Mouse (Mus musculus) cerebellum, adult 2 months (tissue): ENCODE data around the gene Pyroxd1.

Source experiments
- CTCF ChIP-seq: fragments of 200-500 bp; IDR thresholded peaks from 2 replicates; pipeline ENCODE4 v1.5.1; 2011; ENCODE audit warnings: low read depth, mild to moderate bottlenecking, control low read depth, low read length, moderate library complexity, borderline replicate concordance; ENCODE audit not compliant: insufficient read depth
- POLR2A ChIP-seq: fragments of 200-500 bp; IDR thresholded peaks from 2 replicates; pipeline ENCODE4 v1.6.1; 2011; ENCODE audit warnings: low read length, control low read depth, borderline replicate concordance; ENCODE audit not compliant: insufficient read depth

DNA sequence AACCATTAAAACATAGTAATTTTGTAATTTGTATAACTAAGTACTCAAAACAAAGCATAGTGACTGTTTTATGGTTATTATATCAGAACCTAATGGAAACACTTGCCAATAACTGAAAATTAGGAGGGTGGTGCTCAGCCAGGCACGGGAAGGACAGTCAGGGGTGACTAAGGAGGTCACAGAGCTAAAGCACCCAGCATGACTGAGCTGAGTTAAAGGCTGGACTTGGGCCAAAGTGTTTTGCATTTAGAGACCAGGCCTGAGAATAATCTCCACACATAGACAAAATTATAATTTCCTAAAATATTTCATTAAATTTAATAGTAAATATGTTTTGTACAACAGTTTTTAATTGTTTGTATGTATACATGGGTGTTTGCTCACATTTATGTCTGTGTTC lies 31.6 kb downstream of the Pyroxd1 start:
- TF ChIP-seq CTCF (no peak), POLR2A (no peak)
